Mouse (Mus musculus) embryonic facial prominence, embryonic 11.5 days (tissue): ENCODE measurements at regions not wholly inside any gene's neighbourhood (a gene's known extent, or its start where the extent isn't known, plus 50 kb on each side); places are given as distances from the start of the nearest gene placed in this dataset.

ENCODE experiments used
- ATAC-seq: fragments of 200-750 bp; cut with Nextera tagmentation; replicated peaks from 2 replicates; pipeline ENCODE4 v1.8.0; 2017; ENCODE audit warnings: low read depth; ENCODE audit not compliant: insufficient number of reproducible peaks, low FRiP score, low TSS enrichment
- DNase-seq: peaks from one replicate; pipeline ENCODE4 v3.0.0-alpha.2; 2015; ENCODE audit warnings: low spot score
- H3K27ac ChIP-seq: fragments of 300-500 bp; sonication (generic); replicated peaks from 2 replicates; pipeline ENCODE4 v1.5.1; 2014; ENCODE audit warnings: mild to moderate bottlenecking, low read depth, low read length, control low read depth
- H3K27me3 ChIP-seq: fragments of 300-500 bp; sonication (generic); 2 replicates; pipeline ENCODE4 v1.6.1; 2014; ENCODE audit warnings: mild to moderate bottlenecking, low read length, moderate library complexity, mixed read lengths; ENCODE audit not compliant: control insufficient read depth, insufficient read depth
- H3K36me3 ChIP-seq: fragments of 300-500 bp; sonication (generic); replicated peaks from 2 replicates; pipeline ENCODE4 v1.6.1; 2014; ENCODE audit warnings: low read depth, mild to moderate bottlenecking, low read length, moderate library complexity, mixed read lengths; ENCODE audit not compliant: control insufficient read depth, insufficient read depth
- H3K4me1 ChIP-seq: fragments of 300-500 bp; sonication (generic); 2 replicates; pipeline ENCODE4 v1.6.1; 2014; ENCODE audit warnings: low read length, mixed read lengths; ENCODE audit not compliant: control insufficient read depth, insufficient read depth
- H3K4me2 ChIP-seq: fragments of 300-500 bp; sonication (generic); 2 replicates; pipeline ENCODE4 v1.6.1; 2014; ENCODE audit warnings: low read depth, mild to moderate bottlenecking, control low read depth, low read length, moderate library complexity
- H3K4me3 ChIP-seq: fragments of 300-500 bp; sonication (generic); 2 replicates; pipeline ENCODE4 v1.5.1; 2014; ENCODE audit warnings: low read depth, low read length, control low read depth
- H3K9ac ChIP-seq: fragments of 300-500 bp; sonication (generic); replicated peaks from 2 replicates; pipeline ENCODE4 v1.6.1; 2014; ENCODE audit warnings: mild to moderate bottlenecking, control low read depth, low read length
- H3K9me3 ChIP-seq: fragments of 300-500 bp; sonication (generic); replicated peaks from 2 replicates; pipeline ENCODE4 v1.6.1; 2016; ENCODE audit warnings: mild to moderate bottlenecking, low read length, inconsistent platforms, mixed read lengths; ENCODE audit not compliant: control insufficient read depth
- WGBS: fragments of 180-500 bp; shearing (Covaris S2); extraction: QIAGEN DNeasy Blood & Tissue Kit; methylation state at CpG from one replicate; pipeline ENCODE4 v1.1.7; 2014; 5-methylcytosine and 5-hydroxymethylcytosine counted together

GRCm38 (mm10) chr4:30776816-30777442 lies 1187.0 kb upstream of the Map3k7 start:
- Histone ChIP-seq H3K9ac (no peak overlapping the region), H3K4me3 (no peak overlapping the region), H3K36me3 (no peaks in the 10 kb centered on the region), H3K4me2 (no peak overlapping the region), H3K27ac (no peak overlapping the region), H3K27me3 (no peaks in the 10 kb centered on the region), H3K9me3 (no peaks in the 10 kb centered on the region), H3K4me1 (no peaks in the 10 kb centered on the region)
- no peak for ATAC-seq
- no peak for DNase-seq
- WGBS = 43% methylated on average over 2 of the region's 2 CpGs

GRCm38 (mm10) chr4:30781649-30782048 lies 1182.2 kb upstream of the Map3k7 start:
- Histone ChIP-seq H3K4me3 (no peak overlapping the region), H3K4me2 (no peak overlapping the region), H3K4me1 (no peaks in the 10 kb centered on the region), H3K9me3 (no peaks in the 10 kb centered on the region), H3K27me3 (no peaks in the 10 kb centered on the region), H3K27ac (no peak overlapping the region), H3K9ac (no peak overlapping the region), H3K36me3 (no peaks in the 10 kb centered on the region)
- WGBS = 68% methylated on average over 2 of the region's 2 CpGs
- no peak for DNase-seq
- no peak for ATAC-seq

- Histone ChIP-seq H3K9ac (no peak overlapping the region), H3K27me3 (no peaks in the 10 kb centered on the region), H3K36me3 (no peaks in the 10 kb centered on the region), H3K4me2 (no peak overlapping the region), H3K27ac (no peak overlapping the region), H3K4me3 (no peak overlapping the region), H3K9me3 (no peaks in the 10 kb centered on the region), H3K4me1 (no peaks in the 10 kb centered on the region)
- WGBS = 9% methylated on average over 5 of the region's 5 CpGs
- DNase-seq = peak; percentile 55
- ATAC-seq = no peak
These were observed 1173.8 kb upstream of the Map3k7 start for GRCm38 (mm10) chr4:30789976-30790657.

- Histone ChIP-seq H3K4me2 (no peak overlapping the region), H3K9ac (no peak overlapping the region), H3K27me3 (no peaks in the 10 kb centered on the region), H3K36me3 (no peaks in the 10 kb centered on the region), H3K4me3 (no peak overlapping the region), H3K27ac (no peak overlapping the region), H3K4me1 (no peaks in the 10 kb centered on the region), H3K9me3 (no peaks in the 10 kb centered on the region)
- DNase-seq (no peak), ATAC-seq (no peak)
These were observed 1154.1 kb upstream of the Map3k7 start for GRCm38 (mm10) chr4:30809798-30810197.

- Histone ChIP-seq H3K4me1 (no peaks in the 10 kb centered on the region), H3K27ac (no peak overlapping the region), H3K4me3 (no peak overlapping the region), H3K9ac (no peak overlapping the region), H3K9me3 (no peaks in the 10 kb centered on the region), H3K27me3 (no peaks in the 10 kb centered on the region), H3K4me2 (no peak overlapping the region), H3K36me3 (no peaks in the 10 kb centered on the region)
- 71% methylated on average over 5 of the region's 5 CpGs for WGBS
- no peak for DNase-seq
- ATAC-seq = no peak
These were observed 1108.4 kb upstream of the Map3k7 start for GRCm38 (mm10) chr4:30855361-30856056.

- no peak overlapping the region for H3K9ac ChIP-seq
- H3K9me3 ChIP-seq = no peaks in the 10 kb centered on the region
- H3K27ac ChIP-seq = no peak overlapping the region
- ATAC-seq (no peak), DNase-seq (no peak)
- H3K4me2 ChIP-seq = no peak overlapping the region
- no peak overlapping the region for H3K4me3 ChIP-seq
- no peaks in the 10 kb centered on the region for H3K4me1 ChIP-seq
- no peaks in the 10 kb centered on the region for H3K36me3 ChIP-seq
- 85% methylated on average over 2 of the region's 2 CpGs for WGBS
- H3K27me3 ChIP-seq = no peaks in the 10 kb centered on the region
These were observed 1058.9 kb upstream of the Map3k7 start for GRCm38 (mm10) chr4:30904966-30905365.

- WGBS = 69% methylated on average over 4 of the region's 4 CpGs
- H3K27me3 ChIP-seq = no peaks in the 10 kb centered on the region
- no peaks in the 10 kb centered on the region for H3K36me3 ChIP-seq
- H3K9me3 ChIP-seq = no peaks in the 10 kb centered on the region
- no peak for DNase-seq
- H3K27ac ChIP-seq = no peak overlapping the region
- no peak overlapping the region for H3K9ac ChIP-seq
- ATAC-seq = no peak
- H3K4me2 ChIP-seq = no peak overlapping the region
- no peak overlapping the region for H3K4me3 ChIP-seq
- no peaks in the 10 kb centered on the region for H3K4me1 ChIP-seq
These were observed 1041.0 kb upstream of the Map3k7 start for GRCm38 (mm10) chr4:30922944-30923343.

- Histone ChIP-seq H3K9ac (no peak overlapping the region), H3K9me3 (no peaks in the 10 kb centered on the region), H3K4me3 (no peak overlapping the region), H3K27me3 (no peaks in the 10 kb centered on the region), H3K4me2 (no peak overlapping the region), H3K27ac (no peak overlapping the region), H3K4me1 (no peaks in the 10 kb centered on the region), H3K36me3 (no peaks in the 10 kb centered on the region)
- 68% methylated on average over 3 of the region's 3 CpGs for WGBS
- no peak for DNase-seq
- no peak for ATAC-seq
These were observed 1031.5 kb upstream of the Map3k7 start for GRCm38 (mm10) chr4:30932358-30932757.
